Mouse (Mus musculus): ENCODE measurements around the gene Trpc2. TPM values are rescaled to one million over a fixed set of nuclear protein-coding genes. Genes with fewer than 3 reads are reported as not detected.

Trpc2 gene
- polyA plus RNA-seq, 1 experiment from 2014 or later = not detected

GRCm38 (mm10) chr7:102104126-102104525 lies 21.2 kb downstream of the Trpc2 start:
- no peaks in the 10 kb centered on the region for H3K36me3 ChIP-seq
- no peak overlapping the region for H3K4me2 ChIP-seq
- H3K27me3 ChIP-seq = no peaks in the 10 kb centered on the region
- 62% methylated on average over 5 of the region's 5 CpGs for WGBS
- H3K4me3 ChIP-seq (replicated peaks) = no peak overlapping the region
- H3K27ac ChIP-seq = no peak overlapping the region
- ATAC-seq (replicated peaks; ENCODE audit: low FRiP score) = no peak
- no peak overlapping the region for H3K9ac ChIP-seq
- no peaks in the 10 kb centered on the region for H3K9me3 ChIP-seq (replicated peaks)
- peaks cover 34% of the 10 kb centered on the region for H3K4me1 ChIP-seq

GRCm38 (mm10) chr7:102106700-102107141 lies 23.8 kb downstream of the Trpc2 start:
- WGBS = 24% methylated on average over 23 of the region's 23 CpGs
- Histone ChIP-seq H3K4me2 (peak overlapping the region; percentile 67), H3K27ac (no peak overlapping the region), H3K9ac (peak overlapping the region; percentile 36), H3K4me1 (peaks cover 10% of the 10 kb centered on the region), H3K27me3 (no peaks in the 10 kb centered on the region), H3K4me3 (replicated peaks) (peak overlapping the region; percentile 31), H3K9me3 (replicated peaks) (no peaks in the 10 kb centered on the region), H3K36me3 (no peaks in the 10 kb centered on the region)
- ATAC-seq (replicated peaks; ENCODE audit: low FRiP score) = peak; percentile 57

- Histone ChIP-seq H3K9me3 (replicated peaks) (no peaks in the 10 kb centered on the region), H3K36me3 (no peaks in the 10 kb centered on the region), H3K27me3 (no peaks in the 10 kb centered on the region), H3K4me2 (no peak overlapping the region), H3K4me3 (replicated peaks) (no peak overlapping the region), H3K9ac (no peak overlapping the region), H3K27ac (no peak overlapping the region), H3K4me1 (peaks cover 10% of the 10 kb centered on the region)
- ATAC-seq (replicated peaks; ENCODE audit: low FRiP score) = no peak
- 82% methylated on average over 1 of the region's 1 CpGs for WGBS
These were observed 25.3 kb downstream of the Trpc2 start for GRCm38 (mm10) chr7:102108206-102108605.

- H3K4me2 ChIP-seq = no peak within 1 kb of the TSS
- peaks cover 10% of the 10 kb centered on the region for H3K4me1 ChIP-seq
- no peaks in the 10 kb centered on the region for H3K27me3 ChIP-seq
- no peak within 1 kb of the TSS for H3K9ac ChIP-seq
- WGBS = 67% methylated on average over 7 of the region's 7 CpGs
- ATAC-seq (replicated peaks; ENCODE audit: low FRiP score) = no peak
- no peaks in the 10 kb centered on the region for H3K9me3 ChIP-seq (replicated peaks)
- no peaks in the 10 kb centered on the region for H3K36me3 ChIP-seq
- no peak within 1 kb of the TSS for H3K4me3 ChIP-seq (replicated peaks)
- no peak within 1 kb of the TSS for H3K27ac ChIP-seq
These were observed 26.3 kb downstream of the Trpc2 start, which contains the start of gene Art5 for GRCm38 (mm10) chr7:102109171-102109570. TSS of gene Art5 (minus strand) at chr7:102109489.

- peaks cover 10% of the 10 kb centered on the region for H3K4me1 ChIP-seq
- no peak overlapping the region for H3K4me2 ChIP-seq
- no peak overlapping the region for H3K9ac ChIP-seq
- ATAC-seq (replicated peaks; ENCODE audit: low FRiP score) = no peak
- H3K4me3 ChIP-seq (replicated peaks) = no peak overlapping the region
- 89% methylated on average over 4 of the region's 4 CpGs for WGBS
- no peaks in the 10 kb centered on the region for H3K36me3 ChIP-seq
- H3K27me3 ChIP-seq = no peaks in the 10 kb centered on the region
- no peaks in the 10 kb centered on the region for H3K9me3 ChIP-seq (replicated peaks)
- no peak overlapping the region for H3K27ac ChIP-seq
These were observed 26.8 kb downstream of the Trpc2 start for GRCm38 (mm10) chr7:102109746-102110145.

DNA sequence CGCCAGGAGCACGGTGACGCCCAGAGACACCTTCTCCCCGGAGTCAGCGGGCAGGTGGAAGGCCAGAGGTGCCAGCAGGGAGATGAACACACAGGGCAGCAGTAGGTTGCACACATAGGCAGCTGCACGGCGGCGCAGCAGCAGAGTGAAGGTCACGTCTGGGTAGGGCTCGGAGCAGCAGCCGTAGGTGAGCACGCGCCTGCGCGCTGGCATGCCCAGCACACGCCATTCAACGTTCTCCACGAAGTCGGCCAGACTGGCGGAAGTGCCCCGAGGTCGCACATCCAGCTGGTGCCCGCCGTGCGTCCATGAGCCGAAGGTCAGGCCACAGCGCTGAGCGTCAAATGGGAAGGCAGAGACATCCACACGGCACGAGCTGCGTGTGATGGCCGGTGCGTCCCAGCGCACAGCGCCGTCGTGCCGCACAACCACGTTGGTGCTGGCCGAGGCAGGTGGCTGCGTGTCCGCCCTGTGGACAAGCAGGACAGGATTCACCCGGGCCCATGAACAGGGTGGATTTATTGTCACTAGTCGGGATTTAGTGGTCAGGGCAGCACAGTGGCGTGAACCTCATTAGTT lies 30.3 kb downstream of the Trpc2 start:
- peaks cover 2% of the 10 kb centered on the region; the same call in 1 of the 2 replicates for H3K36me3 ChIP-seq
- no peak for ATAC-seq (replicated peaks; ENCODE audit: low FRiP score)
- no peak overlapping the region for H3K4me2 ChIP-seq
- H3K4me1 ChIP-seq = no peaks in the 10 kb centered on the region
- H3K9ac ChIP-seq = no peak overlapping the region
- WGBS = 84% methylated on average over 45 of the region's 45 CpGs
- H3K27ac ChIP-seq = no peak overlapping the region
- H3K9me3 ChIP-seq (replicated peaks) = no peaks in the 10 kb centered on the region
- H3K4me3 ChIP-seq (replicated peaks) = no peak overlapping the region
- no peaks in the 10 kb centered on the region for H3K27me3 ChIP-seq

GRCm38 (mm10) chr7:102116579-102117331 lies 33.8 kb downstream of the Trpc2 start, which contains the start of gene Chrna10:
TSS of gene Chrna10 (minus strand) at chr7:102116828.
- no peak within 1 kb of the TSS for H3K9ac ChIP-seq
- no peak within 1 kb of the TSS for H3K27ac ChIP-seq
- no peak within 1 kb of the TSS for H3K4me3 ChIP-seq (replicated peaks)
- no peaks in the 10 kb centered on the region for H3K4me1 ChIP-seq
- H3K36me3 ChIP-seq = peaks cover 37% of the 10 kb centered on the region
- H3K27me3 ChIP-seq = no peaks in the 10 kb centered on the region
- no peak within 1 kb of the TSS for H3K4me2 ChIP-seq
- WGBS = 50% methylated on average over 7 of the region's 7 CpGs
- H3K9me3 ChIP-seq (replicated peaks) = no peaks in the 10 kb centered on the region
- no peak; the same call in 1 of the 2 replicates for ATAC-seq (replicated peaks; ENCODE audit: low FRiP score)

GRCm38 (mm10) chr7:102117382-102117781 lies 34.5 kb downstream of the Trpc2 start:
- Histone ChIP-seq H3K36me3 (peaks cover 43% of the 10 kb centered on the region), H3K4me3 (replicated peaks) (no peak overlapping the region), H3K4me1 (no peaks in the 10 kb centered on the region), H3K9me3 (replicated peaks) (no peaks in the 10 kb centered on the region), H3K27me3 (no peaks in the 10 kb centered on the region), H3K4me2 (no peak overlapping the region), H3K27ac (no peak overlapping the region), H3K9ac (no peak overlapping the region)
- whole genome bisulfite sequencing = 71% methylated on average over 6 of the region's 6 CpGs
- no peak for ATAC-seq (replicated peaks; ENCODE audit: low FRiP score)

DNA sequence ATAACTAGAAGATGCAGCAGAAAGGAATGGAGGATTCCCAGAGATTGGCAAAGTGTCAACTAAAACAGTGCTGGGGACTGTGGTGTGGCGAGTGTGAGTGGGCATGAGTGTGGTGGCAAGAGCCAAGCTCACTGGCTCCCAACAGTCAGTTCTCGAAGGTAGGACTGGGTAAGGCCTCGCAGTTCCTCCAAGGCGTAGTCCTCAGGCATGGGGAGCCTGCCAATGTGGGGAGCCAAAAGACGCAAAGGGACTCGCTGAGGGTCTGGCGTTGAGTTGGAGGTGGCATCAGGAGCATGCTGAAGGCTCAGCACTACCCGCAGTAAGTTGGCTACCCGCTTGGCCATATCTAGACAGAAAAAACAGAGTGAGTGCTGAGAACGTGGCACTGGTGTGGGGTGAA lies 37.4 kb downstream of the Trpc2 start:
- Histone ChIP-seq H3K36me3 (peaks cover 72% of the 10 kb centered on the region), H3K4me2 (no peak overlapping the region), H3K4me3 (replicated peaks) (no peak overlapping the region), H3K4me1 (no peaks in the 10 kb centered on the region), H3K27ac (no peak overlapping the region), H3K27me3 (no peaks in the 10 kb centered on the region), H3K9me3 (replicated peaks) (no peaks in the 10 kb centered on the region), H3K9ac (no peak overlapping the region)
- WGBS = 96% methylated on average over 10 of the region's 10 CpGs
- ATAC-seq (replicated peaks; ENCODE audit: low FRiP score) = no peak

DNA sequence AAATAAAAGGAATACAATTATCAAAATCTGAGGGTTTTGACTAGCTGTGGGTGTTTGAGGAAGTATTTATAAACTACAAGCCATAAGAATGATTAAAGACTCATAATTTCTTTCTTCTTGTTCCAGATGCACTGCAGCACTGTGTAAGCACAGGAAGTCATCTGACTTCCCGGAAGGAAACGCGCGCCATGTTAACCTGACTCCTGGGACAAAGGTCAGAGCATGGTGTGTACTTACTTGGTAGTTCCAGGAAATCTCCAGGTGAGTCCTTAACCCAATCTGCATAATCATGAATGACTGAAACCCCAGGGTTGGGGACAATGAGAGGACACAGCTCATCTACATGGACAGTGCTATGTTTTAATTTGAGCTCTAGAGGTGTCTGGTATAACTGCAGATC lies 49.5 kb downstream of the Trpc2 start:
- Histone ChIP-seq H3K27ac (no peak overlapping the region), H3K4me2 (no peak overlapping the region), H3K27me3 (no peaks in the 10 kb centered on the region), H3K36me3 (peaks cover 89% of the 10 kb centered on the region), H3K4me3 (replicated peaks) (no peak overlapping the region), H3K4me1 (no peaks in the 10 kb centered on the region), H3K9ac (no peak overlapping the region), H3K9me3 (replicated peaks) (no peaks in the 10 kb centered on the region)
- no peak for ATAC-seq (replicated peaks; ENCODE audit: low FRiP score)
- WGBS = 81% methylated on average over 4 of the region's 4 CpGs

DNA sequence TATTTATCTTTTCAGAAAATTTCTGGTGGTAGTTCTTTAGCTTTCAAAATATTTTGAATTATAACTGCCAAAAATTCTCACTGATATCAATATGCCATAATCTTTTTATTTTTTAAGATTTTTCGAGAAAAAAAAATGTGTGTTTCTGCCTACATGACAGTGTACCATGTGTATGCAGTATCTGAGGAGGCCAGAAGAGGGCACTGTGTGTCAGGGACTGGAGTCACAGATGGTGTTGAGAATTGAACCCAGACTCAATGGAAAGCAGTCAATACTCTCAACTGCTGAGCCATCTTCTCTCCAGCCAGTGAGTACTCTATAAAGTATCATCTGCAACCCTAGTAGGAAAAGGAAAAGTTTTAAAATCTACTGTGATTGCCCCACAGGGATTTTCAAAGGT lies 54.5 kb downstream of the Trpc2 start:
- no peak overlapping the region for H3K4me2 ChIP-seq
- peaks cover 93% of the 10 kb centered on the region for H3K36me3 ChIP-seq
- WGBS = 93% methylated on average over 1 of the region's 1 CpGs
- H3K9ac ChIP-seq = no peak overlapping the region
- no peaks in the 10 kb centered on the region for H3K27me3 ChIP-seq
- no peak overlapping the region for H3K27ac ChIP-seq
- H3K4me1 ChIP-seq = no peaks in the 10 kb centered on the region
- ATAC-seq (replicated peaks; ENCODE audit: low FRiP score) = no peak
- H3K9me3 ChIP-seq (replicated peaks) = no peaks in the 10 kb centered on the region
- H3K4me3 ChIP-seq (replicated peaks) = no peak overlapping the region

DNA sequence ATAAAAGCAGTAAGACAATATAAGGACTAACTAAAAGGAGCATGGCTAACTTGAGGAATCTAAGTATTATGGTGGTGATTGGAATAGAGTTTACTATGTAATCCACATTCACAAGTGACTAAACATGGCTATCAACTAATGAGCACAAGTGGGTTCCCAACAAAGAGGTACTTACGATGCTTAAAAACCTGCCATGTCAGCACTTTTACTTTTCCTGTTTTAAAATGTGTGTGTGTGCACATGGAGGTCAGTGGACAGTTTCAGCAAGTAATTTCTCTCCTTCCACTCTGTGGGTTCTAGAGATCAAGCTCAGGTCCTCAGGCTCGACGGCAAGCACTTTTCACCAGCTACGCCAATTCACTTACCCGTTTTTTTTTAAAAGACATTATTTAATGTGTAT lies 55.0 kb downstream of the Trpc2 start:
- ATAC-seq (replicated peaks; ENCODE audit: low FRiP score) = no peak
- Histone ChIP-seq H3K9ac (no peak overlapping the region), H3K27ac (no peak overlapping the region), H3K36me3 (peaks cover 91% of the 10 kb centered on the region), H3K4me3 (replicated peaks) (no peak overlapping the region), H3K4me2 (no peak overlapping the region), H3K9me3 (replicated peaks) (no peaks in the 10 kb centered on the region), H3K27me3 (no peaks in the 10 kb centered on the region), H3K4me1 (no peaks in the 10 kb centered on the region)
- WGBS = 96% methylated on average over 5 of the region's 5 CpGs

Measured in kidney, embryonic 15.5 days (tissue).